Mouse (Mus musculus) ES-Bruce4 (cell line): Measurements from ENCODE around the gene Crygs.

ENCODE experiments used
- CTCF ChIP-seq: IDR thresholded peaks from one replicate; pipeline ENCODE4 v1.8.1; 2011; ENCODE audit warnings: low read depth, low read length
- EP300 ChIP-seq: IDR thresholded peaks from 2 replicates; pipeline ENCODE4 v1.6.1; 2011; ENCODE audit warnings: low read depth, low read length; ENCODE audit not compliant: insufficient read depth
- POLR2A ChIP-seq: IDR thresholded peaks from one replicate; pipeline ENCODE4 v1.8.1; 2011; ENCODE audit warnings: low read length; ENCODE audit not compliant: insufficient read depth

GRCm38 (mm10) chr16:22847686-22848085 is 36.3 kb upstream of the Crygs start:
- TF ChIP-seq CTCF (no peak), POLR2A (no peak), EP300 (no peak)
